Mouse (Mus musculus) stomach, embryonic 14.5 days (tissue): ENCODE results near the gene Clk2. TPM values are rescaled to one million over a fixed set of nuclear protein-coding genes. Genes with fewer than 3 reads are reported as not detected.

Experiments used
- ATAC-seq: fragments of 200-750 bp; cut with Nextera tagmentation; 2 replicates; pipeline ENCODE4 v1.8.0; 2017; ENCODE audit warnings: low read depth, moderate TSS enrichment; ENCODE audit not compliant: insufficient number of reproducible peaks, insufficient read depth, low FRiP score
- H3K27ac ChIP-seq: fragments of 300-500 bp; sonication (generic); 2 replicates; pipeline ENCODE4 v1.5.1; 2014; ENCODE audit warnings: mild to moderate bottlenecking, low read length, moderate library complexity, mixed read lengths
- H3K27me3 ChIP-seq: fragments of 300-500 bp; sonication (generic); 2 replicates; pipeline ENCODE4 v1.6.1; 2014; ENCODE audit warnings: low read length, control low read depth, mixed read lengths; ENCODE audit not compliant: control insufficient read depth, insufficient read depth
- H3K36me3 ChIP-seq: fragments of 300-500 bp; sonication (generic); 2 replicates; pipeline ENCODE4 v1.6.1; 2014; ENCODE audit warnings: mild to moderate bottlenecking, control low read depth, low read length, moderate library complexity, mixed read lengths; ENCODE audit not compliant: control insufficient read depth, insufficient read depth
- H3K4me1 ChIP-seq: fragments of 300-500 bp; sonication (generic); 2 replicates; pipeline ENCODE4 v1.6.1; 2014; ENCODE audit warnings: low read length, control low read depth, mixed read lengths; ENCODE audit not compliant: control insufficient read depth, insufficient read depth
- H3K4me2 ChIP-seq: fragments of 300-500 bp; sonication (generic); replicated peaks from 2 replicates; pipeline ENCODE4 v1.6.1; 2014; ENCODE audit warnings: low read depth, low read length, control low read depth
- H3K4me3 ChIP-seq: fragments of 300-500 bp; sonication (generic); 2 replicates; pipeline ENCODE4 v1.5.1; 2014; ENCODE audit warnings: low read depth, low read length, control low read depth
- H3K9ac ChIP-seq: fragments of 300-500 bp; sonication (generic); replicated peaks from 2 replicates; pipeline ENCODE4 v1.6.1; 2014; ENCODE audit warnings: low read depth, mild to moderate bottlenecking, control low read depth, low read length, moderate library complexity, mixed read lengths
- H3K9me3 ChIP-seq: fragments of 300-500 bp; sonication (generic); 2 replicates; pipeline ENCODE4 v1.6.1; 2016; ENCODE audit warnings: low read depth, low read length, control low read depth; ENCODE audit not compliant: control insufficient read depth
- WGBS: fragments of 180-500 bp; shearing (Covaris S2); extraction: QIAGEN DNeasy Blood & Tissue Kit; methylation state at CpG from one replicate; pipeline ENCODE4 v1.1.7; 2014; 5-methylcytosine and 5-hydroxymethylcytosine counted together
- polyA plus RNA-seq: library from polyadenylated mRNA; unstranded; fragments of >200 nt; fragmentation: Nextera tagmentation; extraction: Ambion mirVana; gene quantifications from 2 replicates; pipeline ENCODE4 v1.2.1, GENCODE M21; 2014

Clk2 gene
- 32.7 and 35.1 TPM in 2 replicates for polyA plus RNA-seq

DNA sequence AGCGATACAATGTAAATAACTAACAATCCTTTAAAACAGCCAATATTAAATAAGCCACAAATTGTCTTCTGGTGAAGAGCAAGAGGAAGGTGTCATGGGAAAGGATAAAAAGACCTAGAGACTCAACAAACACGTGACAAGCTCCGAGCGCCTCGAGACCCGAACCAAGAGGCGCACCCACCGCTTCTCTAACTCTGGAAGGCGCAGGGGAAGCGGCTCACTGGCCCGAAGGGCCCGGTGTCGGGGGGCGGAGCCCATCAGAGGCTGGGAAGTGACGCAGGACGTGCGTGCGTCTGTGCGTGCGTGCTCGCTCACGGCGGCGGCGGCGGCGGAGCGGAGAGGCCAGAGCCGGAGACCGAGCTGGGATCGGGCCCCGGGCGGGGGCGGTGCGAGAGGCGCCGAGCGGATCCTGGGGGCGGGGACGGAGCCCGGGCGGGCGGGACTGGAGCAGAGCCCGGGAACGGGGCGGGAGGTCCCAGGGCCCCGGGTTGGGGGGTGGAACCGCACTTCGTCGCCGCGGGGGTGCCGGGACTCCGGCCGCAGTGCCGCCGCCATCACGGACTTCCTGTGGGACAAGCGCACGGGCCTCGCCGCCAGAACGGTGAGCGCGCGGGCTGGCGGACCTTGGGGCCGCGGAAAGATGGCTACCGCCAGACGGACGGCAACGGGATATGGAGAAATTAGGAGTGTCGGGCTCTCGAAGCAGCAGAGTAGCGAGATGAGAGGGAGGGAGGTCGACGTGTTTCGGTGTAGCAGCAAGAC, at the start of gene Clk2:
TSS of gene Clk2 (plus strand) at position 290 of the 762 bp plus-strand sequence.
- Histone ChIP-seq H3K4me2 (peak within 1 kb of the TSS; percentile 74), H3K9ac (peak within 1 kb of the TSS; percentile 86), H3K4me1 (peaks cover 18% of the 10 kb centered on the region), H3K36me3 (peaks cover 36% of the 10 kb centered on the region), H3K4me3 (peak within 1 kb of the TSS; percentile 77), H3K27me3 (no peaks in the 10 kb centered on the region), H3K27ac (peak within 1 kb of the TSS; percentile 95), H3K9me3 (no peaks in the 10 kb centered on the region)
- WGBS = under 1% methylated on average over 70 of the region's 79 CpGs
- ATAC-seq = peak; percentile 97

GRCm38 (mm10) chr3:89115522-89115921, 49.1 kb upstream of the Clk2 start:
- Histone ChIP-seq H3K9me3 (peaks cover 5% of the 10 kb centered on the region; the same call in 1 of the 2 replicates), H3K4me2 (no peak overlapping the region), H3K9ac (no peak overlapping the region), H3K27me3 (no peaks in the 10 kb centered on the region), H3K36me3 (no peaks in the 10 kb centered on the region), H3K27ac (no peak overlapping the region), H3K4me1 (no peaks in the 10 kb centered on the region), H3K4me3 (no peak overlapping the region)
- WGBS = 6% methylated on average over 2 of the region's 2 CpGs
- ATAC-seq = no peak

GRCm38 (mm10) chr3:89123313-89123712, 41.3 kb upstream of the Clk2 start:
- ATAC-seq = no peak
- no peak overlapping the region for H3K4me2 ChIP-seq

GRCm38 (mm10) chr3:89124241-89124640, 40.4 kb upstream of the Clk2 start:
- no peaks in the 10 kb centered on the region for H3K9me3 ChIP-seq
- H3K27me3 ChIP-seq = no peaks in the 10 kb centered on the region
- H3K27ac ChIP-seq = no peak overlapping the region
- 70% methylated on average over 3 of the region's 3 CpGs for WGBS
- H3K36me3 ChIP-seq = no peaks in the 10 kb centered on the region
- H3K4me3 ChIP-seq = no peak overlapping the region
- H3K4me1 ChIP-seq = no peaks in the 10 kb centered on the region
- no peak for ATAC-seq
- H3K4me2 ChIP-seq = no peak overlapping the region
- H3K9ac ChIP-seq = no peak overlapping the region

More at GRCm38 (mm10) chr3:89123313-89123712, 41.3 kb upstream of the Clk2 start:
- WGBS = 75% methylated on average over 2 of the region's 2 CpGs
- no peaks in the 10 kb centered on the region for H3K9me3 ChIP-seq
- no peak overlapping the region for H3K9ac ChIP-seq
- no peaks in the 10 kb centered on the region for H3K36me3 ChIP-seq
- H3K27me3 ChIP-seq = no peaks in the 10 kb centered on the region
- no peak overlapping the region for H3K4me3 ChIP-seq
- no peaks in the 10 kb centered on the region for H3K4me1 ChIP-seq
- H3K27ac ChIP-seq = no peak overlapping the region

- Histone ChIP-seq H3K27ac (no peak overlapping the region), H3K9me3 (no peaks in the 10 kb centered on the region), H3K9ac (no peak overlapping the region), H3K4me3 (no peak overlapping the region), H3K27me3 (no peaks in the 10 kb centered on the region), H3K4me1 (no peaks in the 10 kb centered on the region), H3K36me3 (no peaks in the 10 kb centered on the region), H3K4me2 (no peak overlapping the region)
- no peak for ATAC-seq
- 87% methylated on average over 3 of the region's 3 CpGs for WGBS
Measured at GRCm38 (mm10) chr3:89125981-89126380, 38.6 kb upstream of the Clk2 start.

GRCm38 (mm10) chr3:89129908-89130307, 34.7 kb upstream of the Clk2 start:
- H3K9ac ChIP-seq = no peak overlapping the region
- H3K9me3 ChIP-seq = no peaks in the 10 kb centered on the region
- H3K27ac ChIP-seq = no peak overlapping the region
- H3K4me2 ChIP-seq = no peak overlapping the region
- no peaks in the 10 kb centered on the region for H3K4me1 ChIP-seq
- no peak overlapping the region for H3K4me3 ChIP-seq
- H3K36me3 ChIP-seq = no peaks in the 10 kb centered on the region
- 79% methylated on average over 3 of the region's 3 CpGs for WGBS
- no peak for ATAC-seq
- no peaks in the 10 kb centered on the region for H3K27me3 ChIP-seq

DNA sequence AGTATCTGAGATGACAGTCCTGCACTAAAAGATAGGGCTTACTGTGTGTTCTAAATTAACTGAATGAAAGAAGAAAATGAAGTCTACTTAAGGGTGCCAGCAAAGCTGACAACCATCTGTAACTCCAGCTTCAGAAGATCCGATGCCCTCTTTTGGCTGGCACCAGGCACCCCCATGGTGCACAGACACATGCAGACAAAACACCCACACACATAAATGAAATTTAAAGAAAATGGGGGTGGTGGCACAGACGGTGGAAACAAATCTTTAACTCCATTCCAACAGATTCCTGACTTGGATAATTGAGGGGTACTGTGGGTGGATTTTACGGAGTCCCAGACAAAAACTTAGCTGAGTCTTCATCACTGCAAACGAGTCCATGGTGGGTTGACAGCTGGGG, 32.8 kb upstream of the Clk2 start:
- peak overlapping the region; percentile 19; the same call in 1 of the 2 replicates for H3K4me3 ChIP-seq
- H3K9ac ChIP-seq = no peak overlapping the region
- H3K4me2 ChIP-seq = peak overlapping the region; percentile 52
- 41% methylated on average over 4 of the region's 4 CpGs for WGBS
- no peak overlapping the region for H3K27ac ChIP-seq
- no peaks in the 10 kb centered on the region for H3K36me3 ChIP-seq
- ATAC-seq = no peak
- no peaks in the 10 kb centered on the region for H3K27me3 ChIP-seq
- H3K4me1 ChIP-seq = no peaks in the 10 kb centered on the region
- no peaks in the 10 kb centered on the region for H3K9me3 ChIP-seq

- Histone ChIP-seq H3K27ac (no peak overlapping the region), H3K36me3 (no peaks in the 10 kb centered on the region), H3K4me3 (peak overlapping the region; percentile 19), H3K27me3 (no peaks in the 10 kb centered on the region), H3K9ac (no peak overlapping the region), H3K4me1 (no peaks in the 10 kb centered on the region), H3K9me3 (no peaks in the 10 kb centered on the region), H3K4me2 (peak overlapping the region; percentile 52)
- WGBS = 13% methylated on average over 30 of the region's 30 CpGs
- ATAC-seq = peak; percentile 74
Measured at GRCm38 (mm10) chr3:89132285-89133062, 32.1 kb upstream of the Clk2 start.
